In genomic region chr5:81568743-81569142, GRCm38 (mm10) we compare ENCODE assay signal across 15 mouse cellular contexts.
DNase-seq lines count a peak whose midpoint lies in the region; ATAC-seq lines count a peak whose summit lies in the region.
"Had no signal": no experiment of that assay in that cellular context is flagged by ENCODE, and none has a peak within 500 bp of the region (broad histone marks: within the 10 kb centered on the region; RNA-seq: fewer than 3 reads in every experiment).

No protein-coding gene starts in this region.

- no peaks in the 10 kb centered on the region for H3K4me1 ChIP-seq in heart, embryonic 11.5 days (ENCODE audit: control insufficient read depth, insufficient read depth, low read length)
- no peaks in the 10 kb centered on the region for H3K4me1 ChIP-seq in liver, embryonic 16.5 days (ENCODE audit: control insufficient read depth, low read depth, low read length)
- no peaks in the 10 kb centered on the region for H3K4me1 ChIP-seq in liver, embryonic 11.5 days (replicated peaks; ENCODE audit: control insufficient read depth, insufficient read depth, low read length)
- H3K4me1 ChIP-seq: neural tube, embryonic 15.5 days had no signal

- H3K4me3 ChIP-seq in heart, embryonic 11.5 days (ENCODE audit: low read depth, low read length), result no peak overlapping the region
- H3K4me3 ChIP-seq in liver, embryonic 16.5 days (ENCODE audit: low read depth, low read length), result no peak overlapping the region
- H3K4me3 ChIP-seq in liver, embryonic 11.5 days (ENCODE audit: low read depth, low read length), result no peak overlapping the region
- H3K4me3 ChIP-seq: neural tube, embryonic 15.5 days had no signal

- DNase-seq in heart, adult 11 months, result peak; percentile 90
- no peak for DNase-seq in liver, embryonic 11.5 days (ENCODE audit: low spot score)
- peak; percentile 13 to 42 for DNase-seq in heart, adult 9 months (ENCODE audit: low spot score in 2 of 2)
- peak; percentile 54 to 65 for DNase-seq in kidney, postnatal 36 days
- DNase-seq in B cell, adult 2 months, result no peak
- DNase-seq: cerebellum, adult 9-10 months; gastrocnemius, postnatal 36 days; lung, embryonic 14.5 days; right cerebral cortex, adult 18-20 months; thymus, postnatal 4 days had no signal

- no peaks in the 10 kb centered on the region for H3K27me3 ChIP-seq in heart, embryonic 11.5 days (ENCODE audit: control insufficient read depth, insufficient read depth, low read length)
- H3K27me3 ChIP-seq in liver, embryonic 16.5 days (ENCODE audit: control insufficient read depth, insufficient read depth, low read depth, low read length), result no peaks in the 10 kb centered on the region
- H3K27me3 ChIP-seq in liver, embryonic 11.5 days (replicated peaks; ENCODE audit: control insufficient read depth, insufficient read depth, low read length), result no peaks in the 10 kb centered on the region
- H3K27me3 ChIP-seq: neural tube, embryonic 15.5 days had no signal

- no peak overlapping the region for H3K4me2 ChIP-seq in heart, embryonic 11.5 days
- no peak overlapping the region for H3K4me2 ChIP-seq in liver, embryonic 16.5 days (ENCODE audit: low read depth, low read length)
- H3K4me2 ChIP-seq in liver, embryonic 11.5 days, result no peak overlapping the region
- H3K4me2 ChIP-seq: lung, embryonic 14.5 days; neural tube, embryonic 15.5 days had no signal

- no peaks in the 10 kb centered on the region for H3K9me3 ChIP-seq in heart, embryonic 11.5 days (replicated peaks; ENCODE audit: control insufficient read depth, low read length)
- H3K9me3 ChIP-seq in liver, embryonic 16.5 days (replicated peaks; ENCODE audit: control insufficient read depth, low read length), result no peaks in the 10 kb centered on the region
- H3K9me3 ChIP-seq in liver, embryonic 11.5 days (ENCODE audit: control insufficient read depth, low read length), result no peaks in the 10 kb centered on the region
- H3K9me3 ChIP-seq: neural tube, embryonic 15.5 days had no signal

- no peak overlapping the region for H3K27ac ChIP-seq in heart, embryonic 11.5 days (ENCODE audit: low read depth, low read length)
- no peak overlapping the region for H3K27ac ChIP-seq in liver, embryonic 16.5 days (ENCODE audit: low read length)
- no peak overlapping the region for H3K27ac ChIP-seq in liver, embryonic 11.5 days (ENCODE audit: low read depth, low read length)
- H3K27ac ChIP-seq: neural tube, embryonic 15.5 days had no signal

- WGBS in heart, embryonic 11.5 days (ENCODE audit: insufficient replicate concordance), result 72% methylated on average over 1 of the region's 1 CpGs
- WGBS in liver, embryonic 16.5 days (ENCODE audit: insufficient replicate concordance), result 45% methylated on average over 1 of the region's 1 CpGs
- WGBS in liver, embryonic 11.5 days, result 77% methylated on average over 1 of the region's 1 CpGs

- H3K36me3 ChIP-seq in heart, embryonic 11.5 days (ENCODE audit: control insufficient read depth, insufficient read depth, low read length), result no peaks in the 10 kb centered on the region
- H3K36me3 ChIP-seq in liver, embryonic 16.5 days (ENCODE audit: control insufficient read depth, insufficient read depth), result no peaks in the 10 kb centered on the region
- no peaks in the 10 kb centered on the region for H3K36me3 ChIP-seq in liver, embryonic 11.5 days (ENCODE audit: control insufficient read depth, insufficient read depth, low read length)
- H3K36me3 ChIP-seq: neural tube, embryonic 15.5 days had no signal

- no peak for ATAC-seq in heart, embryonic 11.5 days (replicated peaks; ENCODE audit: insufficient number of reproducible peaks, low FRiP score, low TSS enrichment)
- ATAC-seq in liver, embryonic 16.5 days (ENCODE audit: low read depth), result peak; percentile 75
- ATAC-seq in liver, embryonic 11.5 days (replicated peaks; ENCODE audit: low FRiP score), result no peak
- ATAC-seq: CD4-positive, CD25-positive, alpha-beta regulatory T cell, adult 4 months; inflammation-experienced regulatory T-cells, adult 6 months had no signal

- no peak overlapping the region for H3K9ac ChIP-seq in heart, embryonic 11.5 days (ENCODE audit: low read depth, low read length)
- no peak overlapping the region for H3K9ac ChIP-seq in liver, embryonic 16.5 days (ENCODE audit: low read depth, low read length)
- H3K9ac ChIP-seq in liver, embryonic 11.5 days (ENCODE audit: low read depth, low read length), result no peak overlapping the region
- H3K9ac ChIP-seq: lung, embryonic 14.5 days; neural tube, embryonic 15.5 days had no signal

Comparison
In these comparisons a context has a peak if more than half of its experiments do, and no peak if none do; other contexts are left out.
1. DNase-seq: peak in heart, adult 11 months (single experiment), heart, adult 9 months (2 of 2) and kidney, postnatal 36 days (2 of 2); none in liver, embryonic 11.5 days (single experiment) and B cell, adult 2 months (0 of 2).